Mouse (Mus musculus): ENCODE data around the gene Dmrta1.
"Not testable (repeated sequence)": the region's sequence is repeated elsewhere in the genome, so short reads cannot be mapped to it uniquely, and the experiment has no call there.

Gene Dmrta1

GRCm38 (mm10) chr4:89679195-89679594 lies at the start of gene Dmrta1:
Gene Dmrta1 (plus strand): TSS chr4:89679436.
- DNase-seq = no peak

GRCm38 (mm10) chr4:89630374-89631079 lies 48.7 kb upstream of the Dmrta1 start:
- no peak for DNase-seq

GRCm38 (mm10) chr4:89631560-89631959 lies 47.7 kb upstream of the Dmrta1 start:
- DNase-seq = no peak

- no peak for DNase-seq
Measured at GRCm38 (mm10) chr4:89638651-89639050, 40.6 kb upstream of the Dmrta1 start.

DNA sequence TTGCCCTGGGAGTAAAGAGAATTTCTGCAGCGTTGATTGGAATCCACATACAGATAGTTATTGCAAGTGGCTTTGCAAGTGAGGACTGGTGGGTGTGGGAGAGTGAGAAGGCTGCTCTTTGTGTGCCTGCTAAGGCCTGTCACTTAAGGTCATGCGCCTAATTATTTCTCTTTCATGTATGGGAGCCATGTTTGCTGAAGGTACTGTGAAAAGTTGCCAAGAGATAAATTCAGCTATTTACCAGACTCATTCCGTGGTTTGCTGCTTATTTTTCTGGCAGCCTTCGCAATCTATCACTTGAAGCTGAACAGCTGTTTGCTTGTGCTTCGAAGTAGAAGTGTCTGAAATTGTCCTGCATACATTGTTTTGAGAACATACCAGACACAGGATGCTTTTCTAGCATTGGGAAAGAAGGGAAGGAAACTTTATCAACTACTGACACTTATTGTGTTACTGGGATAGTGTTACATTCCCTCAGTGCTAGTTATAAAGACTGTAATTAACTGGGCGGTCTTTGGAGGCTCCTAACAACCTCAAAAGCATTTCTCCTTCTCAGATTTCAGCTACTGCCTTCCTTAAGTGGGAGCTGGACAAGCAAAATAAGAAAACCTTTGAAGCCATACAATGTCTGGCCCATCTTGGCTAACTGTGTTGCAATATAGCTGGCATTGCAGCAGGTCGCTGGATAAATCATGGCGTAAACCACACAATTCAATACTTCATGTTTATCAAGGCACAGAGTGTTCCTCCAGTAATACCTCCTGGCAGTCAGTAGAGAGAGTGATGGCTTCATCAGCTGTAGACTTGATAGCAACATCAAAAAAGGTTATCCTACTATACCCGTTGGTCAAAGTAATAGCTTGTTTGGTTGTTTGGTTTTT lies 34.8 kb upstream of the Dmrta1 start:
- DNase-seq = no peak

DNA sequence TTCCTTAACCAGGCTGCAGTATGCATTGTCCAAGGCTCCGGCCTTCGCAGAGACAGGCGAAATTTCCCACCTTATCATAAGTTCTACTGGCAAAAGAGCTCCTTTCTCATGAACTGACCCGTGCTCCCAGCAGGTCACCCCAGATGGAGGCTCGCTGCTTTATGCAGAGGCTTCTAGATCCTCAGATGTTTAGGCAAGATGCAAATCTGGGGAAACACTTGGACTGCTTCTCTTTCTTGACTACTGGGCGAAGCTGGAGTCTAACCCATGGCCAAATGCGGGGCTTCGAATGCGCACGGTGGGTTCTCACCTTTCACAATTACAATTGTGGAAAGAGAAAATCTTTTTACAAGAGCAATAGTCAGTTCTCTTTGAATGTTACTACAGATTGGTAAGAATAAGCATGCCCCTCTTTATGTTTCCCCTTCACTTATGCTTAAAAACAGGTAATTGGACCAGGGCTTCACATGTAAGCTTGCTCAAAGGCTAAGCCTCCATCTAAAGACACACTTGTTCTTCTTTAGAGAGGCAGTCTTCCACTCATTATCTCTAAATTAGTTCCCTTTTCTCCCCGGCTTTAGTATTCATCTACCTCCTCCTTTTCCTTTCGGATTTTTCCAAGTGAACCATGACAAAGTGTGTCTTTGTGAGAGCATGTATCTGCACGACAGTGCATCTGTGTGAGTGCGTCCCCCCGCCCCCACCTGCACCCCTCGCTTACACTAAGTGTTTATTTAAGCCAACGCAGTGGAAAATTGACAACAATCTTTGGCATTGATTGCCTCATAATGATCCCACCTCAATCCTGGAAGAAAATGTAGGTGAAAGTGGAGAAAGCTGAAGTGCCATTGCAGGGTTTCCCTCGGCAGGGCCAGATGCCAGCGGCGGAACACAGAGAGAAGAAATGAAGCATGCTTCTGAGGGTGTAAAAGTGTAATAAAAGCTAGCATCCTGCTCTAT lies 28.6 kb upstream of the Dmrta1 start:
- no peak for DNase-seq

DNA sequence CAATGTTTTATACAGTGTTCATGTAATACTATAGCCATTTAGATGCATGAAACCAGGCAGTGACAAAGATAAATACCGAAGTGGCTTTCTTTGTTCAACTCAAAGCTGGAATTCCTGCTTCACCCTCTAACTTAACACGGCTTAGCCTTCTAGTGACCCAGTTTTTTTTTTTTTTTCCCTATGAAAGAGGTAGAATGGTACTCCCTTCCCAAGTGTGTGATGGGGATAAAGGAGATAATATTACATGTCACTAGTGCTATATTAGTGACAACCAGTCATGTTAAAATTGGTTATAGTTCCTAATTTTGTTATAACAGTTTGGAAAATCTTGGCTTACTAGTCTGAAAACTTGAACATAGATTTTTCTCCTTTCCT lies 27.9 kb upstream of the Dmrta1 start:
- no peak for DNase-seq

DNA sequence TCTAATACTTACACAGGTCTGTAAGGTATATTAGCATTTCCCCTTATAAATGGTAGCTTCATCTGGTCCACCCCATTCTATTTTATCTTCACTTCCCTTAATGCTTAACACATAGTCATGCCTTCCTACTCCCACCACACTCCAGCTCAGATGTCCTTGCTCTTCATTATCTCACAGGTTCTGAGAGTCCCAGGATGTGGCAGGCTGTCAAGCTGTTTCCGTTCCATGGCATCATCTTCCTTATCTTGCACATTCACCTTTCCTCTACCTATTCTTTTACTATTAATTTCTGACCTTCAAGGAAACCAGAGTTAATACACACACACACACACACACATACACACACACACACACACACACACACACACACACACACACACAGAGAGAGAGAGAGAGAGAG lies 27.5 kb upstream of the Dmrta1 start:
- DNase-seq = no peak

- DNase-seq = no peak
Measured at GRCm38 (mm10) chr4:89663406-89663805, 15.8 kb upstream of the Dmrta1 start.

GRCm38 (mm10) chr4:89674711-89675110 lies 4.5 kb upstream of the Dmrta1 start:
- no peak for DNase-seq

DNA sequence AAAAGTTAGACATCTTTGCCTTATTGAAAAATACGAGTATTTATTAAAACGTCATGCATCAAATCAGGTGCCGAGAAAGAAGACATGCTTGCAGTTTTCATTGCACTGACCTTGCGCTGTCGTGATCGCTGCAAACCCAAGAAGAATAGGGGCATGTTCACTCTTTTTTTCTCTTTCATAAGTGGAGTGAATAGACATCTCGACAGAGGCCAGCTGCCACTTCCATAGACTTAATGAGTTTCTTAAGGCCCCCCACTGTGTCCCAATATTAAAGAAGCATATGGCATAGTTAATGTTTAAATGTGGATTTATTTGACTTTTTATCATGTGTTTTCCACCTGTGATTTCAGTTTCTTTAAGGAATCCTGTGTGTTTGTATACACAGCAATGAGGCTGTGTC lies 1.3 kb upstream of the Dmrta1 start:
- DNase-seq = no peak

- no peak for DNase-seq
Measured at GRCm38 (mm10) chr4:89678713-89679112, 523 bp upstream of the Dmrta1 start.

DNA sequence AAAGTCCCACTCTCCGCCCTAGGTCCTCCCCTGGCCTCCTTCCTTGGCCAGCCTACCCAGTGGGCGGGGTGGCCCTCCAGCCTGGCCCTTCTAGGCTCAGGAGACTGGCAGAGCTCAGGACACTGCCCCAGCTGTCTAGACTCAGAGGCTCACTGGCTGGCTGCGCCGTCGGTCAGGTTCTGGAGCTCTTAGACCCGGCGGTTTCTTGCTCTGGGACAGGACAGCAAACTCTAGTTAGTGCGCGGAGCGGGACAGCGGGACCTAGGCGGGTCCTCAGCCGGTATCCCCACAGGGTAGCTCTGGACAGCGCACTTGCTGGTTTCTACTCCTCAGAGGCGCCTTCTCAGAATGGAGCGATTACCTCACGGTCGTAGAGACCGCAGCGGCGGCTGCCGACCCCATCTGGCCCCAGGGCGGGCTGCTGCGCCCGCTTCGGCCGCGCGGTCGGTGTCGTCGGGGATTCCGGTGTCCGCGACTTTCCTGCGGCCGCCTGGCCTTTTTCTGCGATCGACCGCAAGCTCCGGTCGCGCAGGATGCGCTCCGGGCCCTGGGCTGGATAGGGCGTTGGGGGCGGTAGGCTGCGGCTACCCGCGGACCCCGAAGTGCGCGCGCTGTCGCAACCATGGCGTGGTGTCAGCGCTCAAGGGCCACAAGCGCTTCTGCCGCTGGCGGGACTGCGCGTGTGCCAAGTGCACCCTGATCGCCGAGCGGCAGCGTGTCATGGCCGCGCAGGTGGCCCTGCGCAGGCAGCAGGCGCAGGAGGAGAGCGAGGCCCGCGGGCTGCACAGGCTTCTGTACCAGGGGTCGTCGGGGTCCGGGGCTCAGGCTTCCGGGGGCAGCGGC lies 8.9 kb downstream of the Dmrta1 start:
- peak; percentile 30 to 65 for DNase-seq

GRCm38 (mm10) chr4:89688804-89689497 lies 9.7 kb downstream of the Dmrta1 start:
- no peak for DNase-seq

DNA sequence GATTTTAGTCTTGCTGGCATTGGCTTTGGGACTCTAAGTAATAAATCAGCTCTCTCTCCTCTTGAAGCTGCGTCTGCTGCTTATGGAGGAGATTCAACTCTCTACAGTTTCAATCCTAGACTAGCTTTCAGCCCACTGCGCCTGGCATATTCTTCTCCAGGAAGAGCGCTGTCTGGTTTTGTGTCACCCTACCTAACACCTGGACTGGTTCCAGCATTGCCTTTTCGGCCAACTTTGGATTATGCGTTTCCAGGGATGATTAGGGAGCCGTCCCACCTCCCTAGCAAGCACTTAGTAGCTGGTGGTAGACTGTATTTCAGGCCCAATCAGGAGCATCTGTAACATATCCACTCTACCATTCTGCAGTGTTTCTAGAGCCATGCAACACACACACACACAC lies 12.7 kb downstream of the Dmrta1 start:
- no peak for DNase-seq

- DNase-seq = no peak
Measured at GRCm38 (mm10) chr4:89692780-89693179, 13.5 kb downstream of the Dmrta1 start.

DNA sequence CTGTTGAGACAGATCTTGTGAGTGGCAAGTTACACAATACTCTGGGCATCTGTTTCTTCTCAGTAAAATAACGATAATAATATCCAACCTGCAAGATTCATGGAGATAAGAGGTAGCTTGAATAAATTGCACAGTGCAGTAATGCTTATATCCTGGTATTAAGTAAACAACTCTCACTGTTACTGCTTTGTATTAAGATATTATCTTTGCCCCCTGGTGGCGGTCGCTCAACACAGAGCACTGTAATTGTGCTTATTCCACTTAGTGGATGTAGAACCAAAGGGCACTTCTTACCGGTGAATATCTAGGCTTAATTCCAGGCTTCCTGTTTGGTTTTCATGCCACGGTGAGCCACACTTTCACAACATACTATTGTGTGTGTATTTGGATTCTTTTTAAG lies 16.4 kb downstream of the Dmrta1 start:
- DNase-seq = no peak

DNA sequence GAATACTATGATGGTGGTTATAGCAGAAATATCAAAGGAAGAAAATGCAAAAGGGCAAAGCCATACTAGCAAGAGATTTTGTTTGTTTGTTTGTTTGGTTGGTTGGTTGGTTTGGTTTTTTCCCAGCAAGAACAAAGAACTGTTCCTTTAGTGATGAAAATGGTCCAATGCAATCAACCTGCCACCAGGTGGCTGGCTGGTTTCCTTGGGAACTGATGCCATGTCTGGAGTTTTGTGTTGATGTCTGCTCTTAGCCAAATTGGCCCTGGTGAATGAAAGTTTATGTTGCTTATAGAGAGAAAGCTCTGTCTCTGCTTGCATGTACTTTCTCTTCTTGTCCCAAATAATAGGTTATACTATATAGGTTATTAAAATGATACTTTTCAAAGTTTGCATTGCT lies 18.7 kb downstream of the Dmrta1 start:
- no peak for DNase-seq

- not testable (repeated sequence) for DNase-seq
Measured at GRCm38 (mm10) chr4:89723526-89724190, 44.4 kb downstream of the Dmrta1 start.

All from kidney, postnatal 25 days (tissue).